Mouse (Mus musculus): ENCODE data around the gene Pappa2.

GRCm38 (mm10) chr1:158874552-158875077, 105.7 kb downstream of the Pappa2 start:
- TF ChIP-seq CTCF (IDR thresholded peaks at IDR 0.05; ENCODE audit: extremely low read depth, insufficient read depth, low read length) = no peak
- TF ChIP-seq POLR2A (IDR thresholded peaks at IDR 0.05; ENCODE audit: extremely low read depth, insufficient read depth, low read length) = no peak

Measured in cortical plate, adult 2 months (tissue).